Mouse (Mus musculus): ENCODE data around the gene Cd274.

Gene Cd274

GRCm38 (mm10) chr19:29366969-29367622 is at the start of gene Cd274, which contains the start of gene Plgrkt:
Gene Cd274, plus strand, starts transcription at chr19:29367455.
Gene Plgrkt, minus strand, starts transcription at chr19:29367390.
- under 1% methylated on average over 26 of the region's 26 CpGs for whole genome bisulfite sequencing

- 80% methylated on average over 8 of the region's 8 CpGs for WGBS
These were observed 43.7 kb upstream of the Cd274 start for GRCm38 (mm10) chr19:29323416-29324049.

GRCm38 (mm10) chr19:29325053-29325851 is 42.0 kb upstream of the Cd274 start, which contains the start of gene Insl6:
Gene Insl6, minus strand, starts transcription at chr19:29325356.
- 5% methylated on average over 31 of the region's 31 CpGs for WGBS

GRCm38 (mm10) chr19:29325852-29326180 is 41.4 kb upstream of the Cd274 start:
- WGBS, result 69% methylated on average over 9 of the region's 9 CpGs

GRCm38 (mm10) chr19:29326396-29326795 is 40.9 kb upstream of the Cd274 start:
- WGBS, result 72% methylated on average over 4 of the region's 4 CpGs

- 61% methylated on average over 13 of the region's 13 CpGs for WGBS
These were observed 40.3 kb upstream of the Cd274 start for GRCm38 (mm10) chr19:29326822-29327552.

- WGBS, result 2% methylated on average over 23 of the region's 23 CpGs
These were observed 33.0 kb upstream of the Cd274 start, which contains the start of gene Rln1 for GRCm38 (mm10) chr19:29334068-29334745. Gene Rln1, minus strand, starts transcription at chr19:29334670.

GRCm38 (mm10) chr19:29336624-29337023 is 30.6 kb upstream of the Cd274 start:
- WGBS, result 90% methylated on average over 2 of the region's 2 CpGs

GRCm38 (mm10) chr19:29341029-29341428 is 26.2 kb upstream of the Cd274 start:
- 87% methylated on average over 4 of the region's 4 CpGs for WGBS

GRCm38 (mm10) chr19:29342281-29342680 is 25.0 kb upstream of the Cd274 start:
- 88% methylated on average over 6 of the region's 6 CpGs for WGBS

- 60% methylated on average over 6 of the region's 6 CpGs for WGBS
These were observed 21.6 kb upstream of the Cd274 start for GRCm38 (mm10) chr19:29345636-29346035.

- 65% methylated on average over 5 of the region's 5 CpGs for WGBS
These were observed 16.3 kb upstream of the Cd274 start for GRCm38 (mm10) chr19:29350991-29351390.

- WGBS, result 5% methylated on average over 20 of the region's 20 CpGs
These were observed 12.1 kb upstream of the Cd274 start for GRCm38 (mm10) chr19:29354895-29355877.

- WGBS, result 77% methylated on average over 11 of the region's 11 CpGs
These were observed 11.0 kb upstream of the Cd274 start for GRCm38 (mm10) chr19:29356281-29356680.

- WGBS, result 93% methylated on average over 5 of the region's 5 CpGs
These were observed 7.0 kb upstream of the Cd274 start for GRCm38 (mm10) chr19:29360251-29360650.

GRCm38 (mm10) chr19:29361468-29362130 is 5.7 kb upstream of the Cd274 start:
- WGBS, result under 1% methylated on average over 33 of the region's 33 CpGs

GRCm38 (mm10) chr19:29362173-29362930 is 4.9 kb upstream of the Cd274 start:
- WGBS, result 38% methylated on average over 13 of the region's 13 CpGs

- 94% methylated on average over 7 of the region's 7 CpGs for WGBS
These were observed 3.7 kb upstream of the Cd274 start for GRCm38 (mm10) chr19:29363557-29363956.

- 90% methylated on average over 5 of the region's 5 CpGs for WGBS
These were observed 3.2 kb upstream of the Cd274 start for GRCm38 (mm10) chr19:29364076-29364475.
